Mouse (Mus musculus) neural tube, embryonic 11.5 days (tissue): ENCODE data around the gene Mical3. TPM values are rescaled to one million over a fixed set of nuclear protein-coding genes. Genes with fewer than 3 reads are reported as not detected.

Experiments
- ATAC-seq: fragments of 200-750 bp; cut with Nextera tagmentation; 2 replicates; pipeline ENCODE4 v1.8.0; 2017; ENCODE audit warnings: moderate number of reproducible peaks, mild to moderate bottlenecking, moderate TSS enrichment, moderate library complexity; ENCODE audit not compliant: insufficient read depth, low FRiP score, low TSS enrichment
- DNase-seq: peaks from one replicate; pipeline ENCODE4 v3.0.0-alpha.2; 2015; ENCODE audit warnings: low spot score
- H3K27ac ChIP-seq: fragments of 300-500 bp; sonication (generic); 2 replicates; pipeline ENCODE4 v1.5.1; 2014; ENCODE audit warnings: low read depth, mild to moderate bottlenecking, low read length
- H3K27me3 ChIP-seq: fragments of 300-500 bp; sonication (generic); 2 replicates; pipeline ENCODE4 v1.6.1; 2014; ENCODE audit warnings: mild to moderate bottlenecking, low read length, mixed read lengths; ENCODE audit not compliant: control insufficient read depth, insufficient read depth
- H3K36me3 ChIP-seq: fragments of 300-500 bp; sonication (generic); 2 replicates; pipeline ENCODE4 v1.6.1; 2014; ENCODE audit warnings: mild to moderate bottlenecking, low read length, moderate library complexity, mixed read lengths; ENCODE audit not compliant: control insufficient read depth, insufficient read depth
- H3K4me1 ChIP-seq: fragments of 300-500 bp; sonication (generic); 2 replicates; pipeline ENCODE4 v1.6.1; 2014; ENCODE audit warnings: low read length, mixed read lengths; ENCODE audit not compliant: control insufficient read depth, insufficient read depth
- H3K4me2 ChIP-seq: fragments of 300-500 bp; sonication (generic); 2 replicates; pipeline ENCODE4 v1.6.1; 2014; ENCODE audit warnings: low read depth, mild to moderate bottlenecking, moderate library complexity
- H3K4me3 ChIP-seq: fragments of 300-500 bp; sonication (generic); 2 replicates; pipeline ENCODE4 v1.5.1; 2014; ENCODE audit warnings: low read depth, low read length
- H3K9ac ChIP-seq: fragments of 300-500 bp; sonication (generic); 2 replicates; pipeline ENCODE4 v1.6.1; 2014; ENCODE audit warnings: mild to moderate bottlenecking, low read length
- H3K9me3 ChIP-seq: fragments of 300-500 bp; sonication (generic); 2 replicates; pipeline ENCODE4 v1.6.1; 2016; ENCODE audit warnings: low read length; ENCODE audit not compliant: control insufficient read depth
- WGBS: fragments of 180-500 bp; shearing (Covaris S2); extraction: QIAGEN DNeasy Blood & Tissue Kit; methylation state at CpG from one replicate; pipeline ENCODE4 v1.1.7; 2014; 5-methylcytosine and 5-hydroxymethylcytosine counted together
- polyA plus RNA-seq: library from polyadenylated mRNA; unstranded; fragments of >200 nt; fragmentation: Nextera tagmentation; extraction: Ambion mirVana; gene quantifications from 2 replicates; pipeline ENCODE4 v1.2.1, GENCODE M21; 2014

Mical3 gene
- polyA plus RNA-seq, 1 experiment from 2014 or later: 18.4 TPM

GRCm38 (mm10) chr6:120901776-120902645 is 228.8 kb downstream of the Mical3 start:
- 92% methylated on average over 14 of the region's 14 CpGs for WGBS
- Histone ChIP-seq H3K9me3 (no peaks in the 10 kb centered on the region), H3K4me1 (no peaks in the 10 kb centered on the region), H3K4me2 (no peak overlapping the region), H3K9ac (no peak overlapping the region), H3K27ac (no peak overlapping the region), H3K36me3 (no peaks in the 10 kb centered on the region), H3K27me3 (no peaks in the 10 kb centered on the region), H3K4me3 (no peak overlapping the region)
- DNase-seq (no peak), ATAC-seq (no peak)

DNA sequence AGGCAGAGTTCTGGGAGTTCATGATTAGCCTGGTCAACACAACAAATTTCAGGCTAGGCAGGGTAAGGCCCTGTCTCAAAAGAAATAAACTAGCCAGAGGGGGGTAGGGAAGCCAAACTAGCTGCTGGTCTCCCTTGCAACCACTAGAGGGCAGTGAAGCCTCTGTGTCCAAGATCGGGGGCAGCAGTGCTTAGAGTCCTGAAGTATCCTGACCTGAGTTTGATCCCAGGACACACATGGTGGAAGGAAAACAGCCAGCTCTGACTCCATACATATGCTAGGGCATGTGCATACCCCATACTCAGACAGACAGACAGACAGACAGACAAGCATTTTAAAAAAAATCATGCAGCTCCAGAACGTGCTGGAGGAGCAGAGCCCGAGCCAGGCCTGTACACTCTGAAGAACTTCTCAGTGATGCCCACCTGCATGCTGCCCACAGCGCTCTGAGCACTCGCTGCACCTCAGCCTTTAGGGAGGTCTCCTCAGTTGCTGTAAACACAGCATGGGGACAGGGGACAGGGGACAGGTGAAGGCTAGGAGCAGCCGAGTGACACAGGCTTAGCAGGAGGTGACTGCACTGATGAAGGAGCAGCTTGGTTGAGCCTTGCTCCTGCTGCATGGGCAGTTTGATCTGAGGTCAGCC is 232.5 kb downstream of the Mical3 start:
- Histone ChIP-seq H3K36me3 (no peaks in the 10 kb centered on the region), H3K27ac (no peak overlapping the region), H3K4me3 (no peak overlapping the region), H3K9ac (no peak overlapping the region), H3K9me3 (no peaks in the 10 kb centered on the region), H3K4me1 (no peaks in the 10 kb centered on the region), H3K27me3 (no peaks in the 10 kb centered on the region), H3K4me2 (no peak overlapping the region)
- WGBS: 70% methylated on average over 6 of the region's 6 CpGs
- ATAC-seq: peak; percentile 20; the same call in 1 of the 2 replicates
- peak; percentile 38 for DNase-seq

GRCm38 (mm10) chr6:120894524-120894923 is 236.3 kb downstream of the Mical3 start:
- H3K27me3 ChIP-seq: no peaks in the 10 kb centered on the region
- 89% methylated on average over 9 of the region's 9 CpGs for WGBS
- no peak overlapping the region for H3K4me3 ChIP-seq
- no peak overlapping the region for H3K4me2 ChIP-seq
- no peaks in the 10 kb centered on the region for H3K9me3 ChIP-seq
- H3K27ac ChIP-seq: no peak overlapping the region
- H3K4me1 ChIP-seq: no peaks in the 10 kb centered on the region
- H3K9ac ChIP-seq: no peak overlapping the region
- ATAC-seq (no peak), DNase-seq (no peak)
- no peaks in the 10 kb centered on the region for H3K36me3 ChIP-seq

GRCm38 (mm10) chr6:120894089-120894488 is 236.7 kb downstream of the Mical3 start:
- DNase-seq (no peak), ATAC-seq (no peak)
- Histone ChIP-seq H3K27me3 (no peaks in the 10 kb centered on the region), H3K4me1 (no peaks in the 10 kb centered on the region), H3K9me3 (no peaks in the 10 kb centered on the region), H3K27ac (no peak overlapping the region), H3K4me2 (no peak overlapping the region), H3K4me3 (no peak overlapping the region), H3K9ac (no peak overlapping the region), H3K36me3 (no peaks in the 10 kb centered on the region)
- WGBS: 92% methylated on average over 9 of the region's 9 CpGs

DNA sequence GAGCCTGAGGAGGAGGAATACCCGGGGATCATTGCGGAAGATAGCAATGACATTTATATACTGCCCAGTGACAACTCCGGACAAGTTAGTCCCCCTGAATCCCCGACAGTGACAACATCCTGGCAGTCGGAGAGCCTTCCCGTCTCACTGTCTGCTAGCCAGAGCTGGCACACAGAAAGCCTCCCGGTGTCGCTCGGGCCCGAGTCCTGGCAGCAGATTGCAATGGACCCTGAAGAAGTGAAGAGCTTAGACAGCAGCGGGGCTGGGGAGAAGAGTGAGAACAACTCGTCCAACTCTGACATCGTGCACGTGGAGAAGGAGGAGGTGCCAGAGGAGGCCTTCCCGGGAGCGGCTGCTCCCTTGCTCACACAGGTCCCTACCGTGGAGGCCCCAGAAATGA is 244.1 kb downstream of the Mical3 start:
- WGBS: 92% methylated on average over 17 of the region's 17 CpGs
- no peak overlapping the region for H3K27ac ChIP-seq
- peaks cover 11% of the 10 kb centered on the region for H3K36me3 ChIP-seq
- ATAC-seq (no peak), DNase-seq (no peak)
- H3K9me3 ChIP-seq: no peaks in the 10 kb centered on the region
- H3K4me1 ChIP-seq: no peaks in the 10 kb centered on the region
- H3K4me3 ChIP-seq: no peak overlapping the region
- no peak overlapping the region for H3K4me2 ChIP-seq
- no peaks in the 10 kb centered on the region for H3K27me3 ChIP-seq
- H3K9ac ChIP-seq: no peak overlapping the region; the same call in 1 of the 2 replicates

DNA sequence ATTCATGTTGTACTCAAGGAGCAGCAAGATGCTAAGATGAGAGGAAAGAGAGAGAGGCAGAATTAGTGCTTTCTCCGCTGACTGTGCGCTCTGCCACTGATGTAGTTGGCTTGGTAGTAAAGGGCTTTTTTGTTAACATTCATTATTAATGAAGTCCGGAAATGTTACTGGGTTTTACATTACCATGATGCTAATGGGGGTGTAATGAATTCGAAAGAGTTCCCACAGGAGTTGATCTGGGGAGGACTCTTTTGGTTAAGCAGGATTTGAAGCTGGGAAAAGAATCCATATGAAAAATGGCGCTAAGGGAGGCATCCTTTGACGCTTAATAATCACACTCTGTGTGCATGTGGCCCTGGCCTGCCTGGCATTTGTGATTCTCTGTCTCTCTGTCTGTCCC is 246.4 kb downstream of the Mical3 start:
- Histone ChIP-seq H3K4me3 (no peak overlapping the region), H3K9me3 (no peaks in the 10 kb centered on the region), H3K4me1 (no peaks in the 10 kb centered on the region), H3K36me3 (peaks cover 13% of the 10 kb centered on the region), H3K9ac (no peak overlapping the region), H3K27ac (no peak overlapping the region), H3K4me2 (no peak overlapping the region), H3K27me3 (no peaks in the 10 kb centered on the region)
- WGBS: 91% methylated on average over 6 of the region's 6 CpGs
- no peak for DNase-seq
- ATAC-seq: no peak

Other genes starting within 250 kb of the Mical3 start
- 17.5 and 17.8 TPM in 2 replicates for gene Bid, start 214.1 kb downstream of the Mical3 start, polyA plus RNA-seq
- 7.1 and 7.8 TPM in 2 replicates for gene Pex26, start 52.7 kb upstream of the Mical3 start, polyA plus RNA-seq
- gene Tuba8, start 79.7 kb upstream of the Mical3 start, polyA plus RNA-seq: 0.31 and 0.49 TPM in 2 replicates
- 1.2 TPM in 2 replicates for gene Usp18, start 114.9 kb upstream of the Mical3 start, polyA plus RNA-seq
- 2.9 and 3.3 TPM in 2 replicates for gene Slc6a13, start 169.2 kb upstream of the Mical3 start, polyA plus RNA-seq
- gene Slc6a12, start 212.1 kb upstream of the Mical3 start, polyA plus RNA-seq: not detected in 2 replicates